Mouse (Mus musculus) heart, postnatal 0 days (tissue): Measurements from ENCODE around the gene Fer.

ENCODE experiments used
- CTCF ChIP-seq: IDR thresholded peaks from 2 replicates; pipeline ENCODE4 v1.5.1; 2016; ENCODE audit warnings: antibody characterized with exemption, control low read depth, low read depth
- EP300 ChIP-seq: IDR thresholded peaks from 2 replicates; pipeline ENCODE4 v1.6.1; 2016; ENCODE audit warnings: antibody characterized with exemption, low read depth

GRCm38 (mm10) chr17:64135941-64136650 is 273.2 kb downstream of the Fer start:
- TF ChIP-seq CTCF (no peak), EP300 (no peak)
